Mouse (Mus musculus) liver, adult 2 months (tissue): Measurements from ENCODE around the gene Fkbp6. TPM values are rescaled to one million over a fixed set of nuclear protein-coding genes. Genes with fewer than 3 reads are reported as not detected.
A peak's percentile ranks its signal among the peaks of the same experiment; 100 is the strongest.

Source experiments
- DNase-seq: peaks from one replicate; pipeline ENCODE4 v3.0.0-alpha.2; 2011; ENCODE audit warnings: low read depth, low spot score; ENCODE audit errors: extremely low read depth
- H3K27ac ChIP-seq: fragments of 200-500 bp; replicated peaks from 2 replicates; pipeline ENCODE4 v1.5.1; 2012; ENCODE audit warnings: low read depth, mild to moderate bottlenecking, control low read depth, inconsistent platforms, low read length; ENCODE audit not compliant: insufficient read depth
- H3K27me3 ChIP-seq: fragments of 200-500 bp; 2 replicates; pipeline ENCODE4 v1.6.1; 2012; ENCODE audit warnings: mild to moderate bottlenecking, moderate library complexity, low read length, inconsistent platforms; ENCODE audit not compliant: control insufficient read depth, insufficient read depth
- H3K36me3 ChIP-seq: fragments of 200-500 bp; 2 replicates; pipeline ENCODE4 v1.6.1; 2012; ENCODE audit warnings: low read length, inconsistent platforms; ENCODE audit not compliant: control insufficient read depth, insufficient read depth
- H3K4me1 ChIP-seq: fragments of 200-500 bp; 2 replicates; pipeline ENCODE4 v1.6.1; 2011; ENCODE audit warnings: low read length; ENCODE audit not compliant: control insufficient read depth, insufficient read depth
- H3K4me3 ChIP-seq: fragments of 200-500 bp; 2 replicates; pipeline ENCODE4 v1.5.1; 2011; ENCODE audit warnings: low read depth, mild to moderate bottlenecking, control low read depth, low read length, moderate library complexity; ENCODE audit not compliant: insufficient read depth
- H3K79me2 ChIP-seq: fragments of 200-500 bp; 2 replicates; pipeline ENCODE4 v1.6.1; 2012; ENCODE audit warnings: inconsistent platforms, mild to moderate bottlenecking, low read length, moderate library complexity; ENCODE audit not compliant: control insufficient read depth, insufficient read depth
- H3K9ac ChIP-seq: fragments of 200-500 bp; 2 replicates; pipeline ENCODE4 v1.6.1; 2012; ENCODE audit warnings: low read depth, mild to moderate bottlenecking, control low read depth, inconsistent platforms, low read length
- CTCF ChIP-seq: fragments of 200-500 bp; IDR thresholded peaks from 2 replicates; pipeline ENCODE4 v1.5.1; 2011; ENCODE audit warnings: low read depth, low read length, control low read depth
- POLR2A ChIP-seq: fragments of 200-500 bp; IDR thresholded peaks from 2 replicates; pipeline ENCODE4 v1.6.1; 2011; ENCODE audit warnings: low read length, control low read depth; ENCODE audit not compliant: insufficient read depth; ENCODE audit errors: extremely low read depth
- WGBS: fragments of 180-500 bp; shearing (Covaris S2); methylation state at CpG from one replicate; pipeline ENCODE4 v1.1.7; 2018; 5-methylcytosine and 5-hydroxymethylcytosine counted together
- polyA plus RNA-seq: library from polyadenylated mRNA; depleted of rRNA; stranded (reverse); fragments of >200 nt; gene quantifications from 2 replicates; pipeline ENCODE4 v1.2.3, GENCODE M21; 2012
- total RNA-seq: library from RNA; depleted of rRNA; stranded (reverse); fragments of >200 nt; gene quantifications from 2 replicates; pipeline ENCODE4 v1.2.3, GENCODE M21; 2014

Gene Fkbp6
- total and polyA plus RNA-seq, 2 experiments, result not detected

GRCm38 (mm10) chr5:135270361-135270760 lies 79.5 kb downstream of the Fkbp6 start:
- Histone ChIP-seq H3K27me3 (no peaks in the 10 kb centered on the region), H3K9ac (no peak overlapping the region), H3K4me1 (no peaks in the 10 kb centered on the region), H3K27ac (no peak overlapping the region), H3K79me2 (no peaks in the 10 kb centered on the region), H3K4me3 (no peak overlapping the region), H3K36me3 (no peaks in the 10 kb centered on the region)
- no peak for DNase-seq
- TF ChIP-seq POLR2A, result no peak
- TF ChIP-seq CTCF, result no peak
- WGBS, result 55% methylated on average over 4 of the region's 4 CpGs

- DNase-seq, result no peak
- no peak overlapping the region for H3K9ac ChIP-seq
- TF ChIP-seq POLR2A, result no peak
- no peak for TF ChIP-seq CTCF
- H3K79me2 ChIP-seq, result no peaks in the 10 kb centered on the region
- no peaks in the 10 kb centered on the region for H3K27me3 ChIP-seq
- no peaks in the 10 kb centered on the region for H3K36me3 ChIP-seq
- H3K4me1 ChIP-seq, result no peaks in the 10 kb centered on the region
- WGBS, result 90% methylated on average over 8 of the region's 8 CpGs
- H3K27ac ChIP-seq, result no peak overlapping the region
- H3K4me3 ChIP-seq, result no peak overlapping the region
These were observed 80.4 kb downstream of the Fkbp6 start for GRCm38 (mm10) chr5:135269451-135269850.

DNA sequence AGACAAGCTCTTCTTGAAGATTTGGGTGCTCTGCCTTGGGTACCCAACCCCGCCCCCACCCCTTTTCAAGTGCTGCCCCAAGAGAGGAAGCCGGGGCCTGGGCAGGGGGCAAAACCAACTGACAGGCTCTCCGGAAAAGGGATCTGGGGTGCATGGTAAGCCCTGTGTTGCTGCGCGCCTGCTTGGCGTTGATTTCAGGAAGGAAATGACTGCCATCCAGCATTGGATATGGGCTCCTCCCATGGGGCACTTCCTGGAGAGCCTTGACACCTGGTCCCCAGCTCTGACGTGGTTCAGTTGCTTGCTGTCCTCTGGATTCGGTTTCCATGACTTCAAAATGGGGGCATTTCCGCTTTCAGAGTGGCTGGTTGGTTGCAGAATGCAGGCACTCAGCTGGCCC lies 85.3 kb downstream of the Fkbp6 start:
- no peak overlapping the region for H3K27ac ChIP-seq
- H3K36me3 ChIP-seq, result no peaks in the 10 kb centered on the region
- H3K4me1 ChIP-seq, result no peaks in the 10 kb centered on the region
- H3K79me2 ChIP-seq, result no peaks in the 10 kb centered on the region
- no peak overlapping the region for H3K9ac ChIP-seq
- WGBS, result 58% methylated on average over 9 of the region's 9 CpGs
- no peaks in the 10 kb centered on the region for H3K27me3 ChIP-seq
- H3K4me3 ChIP-seq, result no peak overlapping the region
- no peak for TF ChIP-seq POLR2A
- no peak for TF ChIP-seq CTCF
- DNase-seq, result no peak

- H3K79me2 ChIP-seq, result no peaks in the 10 kb centered on the region
- no peaks in the 10 kb centered on the region for H3K36me3 ChIP-seq
- no peak overlapping the region for H3K4me3 ChIP-seq
- H3K27me3 ChIP-seq, result no peaks in the 10 kb centered on the region
- H3K9ac ChIP-seq, result no peak overlapping the region
- no peaks in the 10 kb centered on the region for H3K4me1 ChIP-seq
- TF ChIP-seq CTCF, result no peak
- no peak for TF ChIP-seq POLR2A
- H3K27ac ChIP-seq, result no peak overlapping the region
- 19% methylated on average over 17 of the region's 17 CpGs for WGBS
- DNase-seq, result peak; percentile 14
These were observed 85.9 kb downstream of the Fkbp6 start for GRCm38 (mm10) chr5:135263866-135264503.

- no peak for TF ChIP-seq POLR2A
- no peak for TF ChIP-seq CTCF
- no peak overlapping the region for H3K4me3 ChIP-seq
These were observed 91.3 kb downstream of the Fkbp6 start for GRCm38 (mm10) chr5:135258280-135259150.

DNA sequence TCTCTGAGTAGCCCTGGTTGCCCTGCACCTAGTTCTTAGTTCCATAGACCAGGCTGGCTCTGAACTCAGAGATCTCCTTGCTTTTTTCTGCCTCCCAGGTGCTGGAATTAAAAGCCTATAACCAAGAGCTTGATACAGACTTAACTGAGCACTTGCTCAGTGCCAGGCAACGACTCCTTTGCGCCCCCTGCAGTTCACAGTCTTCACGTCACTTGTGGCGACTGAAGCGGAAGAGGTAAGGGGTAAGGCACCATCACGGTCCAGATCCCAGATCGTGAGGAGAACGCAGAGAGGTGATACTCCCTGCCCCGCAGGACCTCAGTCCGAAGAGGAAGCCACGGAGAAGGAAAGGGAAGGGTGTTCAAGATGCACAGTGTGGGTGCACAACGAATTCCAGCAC lies 92.3 kb downstream of the Fkbp6 start:
- no peak for DNase-seq
- 82% methylated on average over 12 of the region's 12 CpGs for WGBS
- TF ChIP-seq CTCF (peak; percentile 23; the same call in 1 of the 2 replicates), POLR2A (no peak)

More at GRCm38 (mm10) chr5:135258280-135259150, 91.3 kb downstream of the Fkbp6 start:
- no peak overlapping the region for H3K27ac ChIP-seq
- no peak overlapping the region for H3K9ac ChIP-seq
- no peak for DNase-seq
- 48% methylated on average over 30 of the region's 30 CpGs for WGBS
- no peaks in the 10 kb centered on the region for H3K79me2 ChIP-seq
- H3K27me3 ChIP-seq, result no peaks in the 10 kb centered on the region
- H3K4me1 ChIP-seq, result no peaks in the 10 kb centered on the region
- H3K36me3 ChIP-seq, result no peaks in the 10 kb centered on the region

More for the DNA sequence above, 92.3 kb downstream of the Fkbp6 start:
- Histone ChIP-seq H3K27ac (no peak overlapping the region), H3K27me3 (no peaks in the 10 kb centered on the region), H3K9ac (no peak overlapping the region), H3K4me1 (no peaks in the 10 kb centered on the region), H3K79me2 (no peaks in the 10 kb centered on the region), H3K36me3 (no peaks in the 10 kb centered on the region), H3K4me3 (no peak overlapping the region)
